Mouse (Mus musculus): ENCODE results near the gene Olfr972.
"Not testable (repeated sequence)": the region's sequence is repeated elsewhere in the genome, so short reads cannot be mapped to it uniquely, and the experiment has no call there.

Olfr972 gene

DNA sequence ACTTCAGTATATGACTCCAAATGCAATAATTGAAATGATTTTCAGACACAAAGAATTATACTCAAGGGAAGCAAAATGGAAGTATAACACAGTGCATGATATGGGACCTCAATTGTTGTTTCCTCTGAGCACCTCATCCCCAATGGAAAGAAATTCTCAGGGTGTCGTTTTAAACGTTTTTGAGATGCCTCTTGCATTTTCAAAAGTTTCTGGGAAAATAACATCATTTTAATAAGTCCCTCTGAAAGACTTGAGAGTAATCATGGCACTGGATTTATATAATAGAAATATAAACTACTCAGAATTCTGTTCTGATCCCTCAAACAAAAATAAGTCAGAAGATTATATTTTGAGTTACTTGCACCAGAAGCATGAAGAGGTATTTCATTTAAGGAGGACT lies at the start of gene Olfr972:
Olfr972 (plus strand) TSS at position 301 of the 400 bp plus-strand sequence.
- no peak for DNase-seq

DNA sequence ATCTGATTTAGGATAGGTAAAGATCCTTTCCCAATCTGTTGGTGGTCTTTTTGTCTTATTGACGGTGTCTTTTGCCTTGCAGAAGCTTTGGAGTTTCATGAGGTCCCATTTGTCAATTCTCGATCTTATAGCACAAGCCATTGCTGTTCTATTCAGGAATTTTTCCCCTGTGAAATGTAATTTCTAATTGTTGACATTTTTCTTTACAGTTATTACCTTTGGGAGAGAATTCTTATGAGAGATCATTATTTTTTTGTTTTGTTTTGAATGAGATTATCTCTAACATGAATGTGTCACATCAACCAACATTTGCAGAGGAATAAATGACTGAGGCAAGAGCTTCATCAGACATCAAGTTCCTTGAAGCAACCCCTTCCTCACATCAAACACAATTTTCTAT lies 29.6 kb upstream of the Olfr972 start, which contains the start of gene Olfr971:
Olfr971 (plus strand) TSS at position 301 of the 400 bp plus-strand sequence.
- DNase-seq: not testable (repeated sequence)

- DNase-seq: not testable (repeated sequence)
Observed at GRCm38 (mm10) chr9:39871986-39872385, 5.8 kb downstream of the Olfr972 start.

DNA sequence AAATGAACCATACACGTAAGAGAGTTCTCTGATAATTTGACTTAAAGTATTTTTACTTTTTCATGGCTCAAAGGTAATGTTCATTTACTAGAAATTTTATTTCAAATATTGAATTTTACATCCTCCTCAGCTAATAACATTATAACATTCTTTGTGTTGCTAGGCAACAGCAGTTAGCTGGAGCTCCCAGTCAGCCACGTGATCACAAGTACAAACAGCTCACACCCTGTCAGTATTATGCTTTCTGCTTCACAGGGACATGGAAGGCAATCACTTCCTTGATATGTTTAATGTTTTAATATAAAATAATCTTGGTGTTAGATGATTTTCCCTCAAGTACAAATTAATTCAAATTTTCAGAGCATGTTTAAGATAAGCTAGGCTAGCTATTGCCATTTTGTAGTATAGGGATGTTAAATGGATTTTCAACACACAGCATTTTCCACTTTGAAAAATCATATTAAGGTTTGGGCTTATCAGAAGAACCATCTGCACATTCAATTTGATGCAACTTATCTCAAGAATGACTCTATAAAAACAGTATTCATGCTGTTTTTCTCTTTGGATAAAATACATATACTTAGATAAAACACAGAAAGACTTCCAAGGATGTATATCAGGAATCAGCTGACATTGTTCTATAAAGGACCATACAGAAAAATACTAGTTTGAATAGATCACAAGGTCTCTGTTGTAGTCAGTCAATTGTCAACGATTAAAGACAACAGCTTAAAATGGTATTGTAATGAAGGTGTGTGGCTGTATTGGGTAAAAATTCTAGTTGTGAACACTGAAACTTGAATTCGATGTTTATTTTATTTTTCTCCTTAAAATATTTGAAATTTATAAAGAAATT lies 11.5 kb downstream of the Olfr972 start:
- DNase-seq: not testable (repeated sequence)

GRCm38 (mm10) chr9:39905106-39905505 lies 38.9 kb downstream of the Olfr972 start:
- DNase-seq: no peak

DNA sequence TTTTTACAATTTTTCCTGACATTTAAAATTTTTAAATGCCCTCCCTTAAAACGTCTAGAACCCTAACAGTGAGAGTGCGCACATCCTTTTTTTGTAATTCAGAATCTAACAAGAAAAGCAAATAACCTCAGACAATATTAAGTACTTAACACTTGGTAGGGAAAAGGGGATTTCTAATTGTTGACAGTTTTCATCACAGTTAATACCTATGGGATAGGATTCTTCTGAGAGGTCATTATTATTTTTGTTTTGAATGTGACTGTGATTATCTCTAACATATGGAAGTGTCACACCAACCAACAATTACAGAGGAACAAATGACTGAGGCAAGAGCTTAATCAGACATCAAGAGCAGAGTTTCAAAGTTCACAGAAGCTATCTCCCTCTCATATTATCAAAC lies 40.8 kb downstream of the Olfr972 start, which contains the start of gene Olfr229:
Olfr229 (plus strand) TSS at position 301 of the 400 bp plus-strand sequence.
- no peak for DNase-seq

GRCm38 (mm10) chr9:39909939-39910338 lies 43.7 kb downstream of the Olfr972 start:
- no peak for DNase-seq

Measured in lung, postnatal 4 days (tissue).